Mouse (Mus musculus): Measurements from ENCODE around the gene Lrrc8c. TPM values are rescaled to one million over a fixed set of nuclear protein-coding genes. Genes with fewer than 3 reads are reported as not detected.
A peak's percentile ranks its signal among the peaks of the same experiment; 100 is the strongest.

Lrrc8c gene
- polyA plus RNA-seq, 1 experiment from 2014 or later = 30.4 TPM

- 34% methylated on average over 1 of the region's 1 CpGs for WGBS
- no peaks in the 10 kb centered on the region for H3K27me3 ChIP-seq (replicated peaks; ENCODE audit: control insufficient read depth, insufficient read depth, low read length)
- DNase-seq (ENCODE audit: low spot score) (no peak), ATAC-seq (replicated peaks; ENCODE audit: low FRiP score) (no peak)
- no peaks in the 10 kb centered on the region for H3K4me1 ChIP-seq (replicated peaks; ENCODE audit: control insufficient read depth, insufficient read depth, low read length)
- H3K9me3 ChIP-seq (ENCODE audit: control insufficient read depth, low read length) = no peaks in the 10 kb centered on the region; the same call in 1 of the 2 replicates
- H3K36me3 ChIP-seq (ENCODE audit: control insufficient read depth, insufficient read depth, low read length) = no peaks in the 10 kb centered on the region; the same call in 1 of the 2 replicates
- H3K27ac ChIP-seq (ENCODE audit: low read depth, low read length) = no peak overlapping the region
- H3K9ac ChIP-seq (ENCODE audit: low read depth, low read length) = no peak overlapping the region
- no peak overlapping the region for H3K4me3 ChIP-seq (ENCODE audit: low read depth, low read length)
- H3K4me2 ChIP-seq = no peak overlapping the region
These were observed 32.6 kb downstream of the Lrrc8c start for GRCm38 (mm10) chr5:105551808-105552207.

GRCm38 (mm10) chr5:105556291-105556690, 37.1 kb downstream of the Lrrc8c start:
- WGBS = 81% methylated on average over 6 of the region's 6 CpGs

GRCm38 (mm10) chr5:105557346-105557745, 38.2 kb downstream of the Lrrc8c start:
- H3K9ac ChIP-seq (ENCODE audit: low read depth, low read length) = no peak overlapping the region
- ATAC-seq (replicated peaks; ENCODE audit: low FRiP score) (no peak), DNase-seq (ENCODE audit: low spot score) (no peak)
- H3K4me2 ChIP-seq = no peak overlapping the region
- H3K4me3 ChIP-seq (ENCODE audit: low read depth, low read length) = no peak overlapping the region
- WGBS = 96% methylated on average over 3 of the region's 3 CpGs
- H3K27ac ChIP-seq (ENCODE audit: low read depth, low read length) = no peak overlapping the region
- peaks cover 2% of the 10 kb centered on the region; the same call in 1 of the 2 replicates for H3K36me3 ChIP-seq (ENCODE audit: control insufficient read depth, insufficient read depth, low read length)
- no peaks in the 10 kb centered on the region; the same call in 1 of the 2 replicates for H3K9me3 ChIP-seq (ENCODE audit: control insufficient read depth, low read length)
- no peaks in the 10 kb centered on the region for H3K27me3 ChIP-seq (replicated peaks; ENCODE audit: control insufficient read depth, insufficient read depth, low read length)
- no peaks in the 10 kb centered on the region for H3K4me1 ChIP-seq (replicated peaks; ENCODE audit: control insufficient read depth, insufficient read depth, low read length)

More at GRCm38 (mm10) chr5:105556291-105556690, 37.1 kb downstream of the Lrrc8c start:
- Histone ChIP-seq H3K27ac (ENCODE audit: low read depth, low read length) (no peak overlapping the region), H3K9me3 (ENCODE audit: control insufficient read depth, low read length) (no peaks in the 10 kb centered on the region; the same call in 1 of the 2 replicates), H3K4me2 (no peak overlapping the region), H3K9ac (ENCODE audit: low read depth, low read length) (no peak overlapping the region), H3K27me3 (replicated peaks; ENCODE audit: control insufficient read depth, insufficient read depth, low read length) (no peaks in the 10 kb centered on the region), H3K4me3 (ENCODE audit: low read depth, low read length) (no peak overlapping the region), H3K36me3 (ENCODE audit: control insufficient read depth, insufficient read depth, low read length) (peaks cover 2% of the 10 kb centered on the region; the same call in 1 of the 2 replicates), H3K4me1 (replicated peaks; ENCODE audit: control insufficient read depth, insufficient read depth, low read length) (no peaks in the 10 kb centered on the region)
- DNase-seq (ENCODE audit: low spot score) (no peak), ATAC-seq (replicated peaks; ENCODE audit: low FRiP score) (no peak)

- DNase-seq (ENCODE audit: low spot score) = no peak
- H3K27me3 ChIP-seq (replicated peaks; ENCODE audit: control insufficient read depth, insufficient read depth, low read length) = no peaks in the 10 kb centered on the region
- no peak overlapping the region for H3K9ac ChIP-seq (ENCODE audit: low read depth, low read length)
- ATAC-seq (replicated peaks; ENCODE audit: low FRiP score) = no peak
- no peaks in the 10 kb centered on the region for H3K4me1 ChIP-seq (replicated peaks; ENCODE audit: control insufficient read depth, insufficient read depth, low read length)
- H3K27ac ChIP-seq (ENCODE audit: low read depth, low read length) = no peak overlapping the region
- 88% methylated on average over 4 of the region's 4 CpGs for WGBS
- H3K4me2 ChIP-seq = no peak overlapping the region
- H3K9me3 ChIP-seq (ENCODE audit: control insufficient read depth, low read length) = no peaks in the 10 kb centered on the region; the same call in 1 of the 2 replicates
- peaks cover 2% of the 10 kb centered on the region; the same call in 1 of the 2 replicates for H3K36me3 ChIP-seq (ENCODE audit: control insufficient read depth, insufficient read depth, low read length)
- no peak overlapping the region for H3K4me3 ChIP-seq (ENCODE audit: low read depth, low read length)
These were observed 38.6 kb downstream of the Lrrc8c start for GRCm38 (mm10) chr5:105557777-105558240.

GRCm38 (mm10) chr5:105558517-105558916, 39.3 kb downstream of the Lrrc8c start:
- no peak for ATAC-seq (replicated peaks; ENCODE audit: low FRiP score)
- WGBS = 87% methylated on average over 4 of the region's 4 CpGs
- no peaks in the 10 kb centered on the region for H3K27me3 ChIP-seq (replicated peaks; ENCODE audit: control insufficient read depth, insufficient read depth, low read length)
- DNase-seq (ENCODE audit: low spot score) = no peak
- no peaks in the 10 kb centered on the region; the same call in 1 of the 2 replicates for H3K9me3 ChIP-seq (ENCODE audit: control insufficient read depth, low read length)
- H3K36me3 ChIP-seq (ENCODE audit: control insufficient read depth, insufficient read depth, low read length) = peaks cover 2% of the 10 kb centered on the region; the same call in 1 of the 2 replicates
- no peak overlapping the region for H3K9ac ChIP-seq (ENCODE audit: low read depth, low read length)
- no peaks in the 10 kb centered on the region for H3K4me1 ChIP-seq (replicated peaks; ENCODE audit: control insufficient read depth, insufficient read depth, low read length)
- no peak overlapping the region for H3K4me2 ChIP-seq
- H3K27ac ChIP-seq (ENCODE audit: low read depth, low read length) = no peak overlapping the region
- H3K4me3 ChIP-seq (ENCODE audit: low read depth, low read length) = no peak overlapping the region

- ATAC-seq (replicated peaks; ENCODE audit: low FRiP score) (no peak), DNase-seq (ENCODE audit: low spot score) (no peak)
- no peak overlapping the region for H3K4me3 ChIP-seq (ENCODE audit: low read depth, low read length)
- peaks cover 2% of the 10 kb centered on the region; the same call in 1 of the 2 replicates for H3K36me3 ChIP-seq (ENCODE audit: control insufficient read depth, insufficient read depth, low read length)
- no peaks in the 10 kb centered on the region for H3K27me3 ChIP-seq (replicated peaks; ENCODE audit: control insufficient read depth, insufficient read depth, low read length)
- no peak overlapping the region for H3K9ac ChIP-seq (ENCODE audit: low read depth, low read length)
- peaks cover 24% of the 10 kb centered on the region for H3K4me1 ChIP-seq (replicated peaks; ENCODE audit: control insufficient read depth, insufficient read depth, low read length)
- H3K27ac ChIP-seq (ENCODE audit: low read depth, low read length) = no peak overlapping the region
- H3K4me2 ChIP-seq = no peak overlapping the region
- no peaks in the 10 kb centered on the region for H3K9me3 ChIP-seq (ENCODE audit: control insufficient read depth, low read length)
These were observed 42.7 kb downstream of the Lrrc8c start for GRCm38 (mm10) chr5:105561926-105562325.

GRCm38 (mm10) chr5:105564761-105565160, 45.6 kb downstream of the Lrrc8c start:
- no peak overlapping the region for H3K4me2 ChIP-seq
- H3K9ac ChIP-seq (ENCODE audit: low read depth, low read length) = no peak overlapping the region
- H3K27ac ChIP-seq (ENCODE audit: low read depth, low read length) = peak overlapping the region; percentile 98; the same call in 1 of the 2 replicates

GRCm38 (mm10) chr5:105565824-105566223, 46.6 kb downstream of the Lrrc8c start:
- peak; percentile 98 for ATAC-seq (replicated peaks; ENCODE audit: low FRiP score)
- peak overlapping the region; percentile 50 for H3K9ac ChIP-seq (ENCODE audit: low read depth, low read length)
- H3K27ac ChIP-seq (ENCODE audit: low read depth, low read length) = peak overlapping the region; percentile 98
- H3K4me2 ChIP-seq = peak overlapping the region; percentile 48
- H3K27me3 ChIP-seq (replicated peaks; ENCODE audit: control insufficient read depth, insufficient read depth, low read length) = no peaks in the 10 kb centered on the region
- DNase-seq (ENCODE audit: low spot score) = peak; percentile 52
- H3K4me3 ChIP-seq (ENCODE audit: low read depth, low read length) = no peak overlapping the region
- 34% methylated on average over 4 of the region's 4 CpGs for WGBS
- peaks cover 31% of the 10 kb centered on the region for H3K4me1 ChIP-seq (replicated peaks; ENCODE audit: control insufficient read depth, insufficient read depth, low read length)
- no peaks in the 10 kb centered on the region for H3K36me3 ChIP-seq (ENCODE audit: control insufficient read depth, insufficient read depth, low read length)
- no peaks in the 10 kb centered on the region for H3K9me3 ChIP-seq (ENCODE audit: control insufficient read depth, low read length)

More at GRCm38 (mm10) chr5:105564761-105565160, 45.6 kb downstream of the Lrrc8c start:
- WGBS = 72% methylated on average over 4 of the region's 4 CpGs
- DNase-seq (ENCODE audit: low spot score) (no peak), ATAC-seq (replicated peaks; ENCODE audit: low FRiP score) (no peak)
- Histone ChIP-seq H3K36me3 (ENCODE audit: control insufficient read depth, insufficient read depth, low read length) (peaks cover 1% of the 10 kb centered on the region; the same call in 1 of the 2 replicates), H3K27me3 (replicated peaks; ENCODE audit: control insufficient read depth, insufficient read depth, low read length) (no peaks in the 10 kb centered on the region), H3K4me1 (replicated peaks; ENCODE audit: control insufficient read depth, insufficient read depth, low read length) (peaks cover 31% of the 10 kb centered on the region), H3K4me3 (ENCODE audit: low read depth, low read length) (no peak overlapping the region), H3K9me3 (ENCODE audit: control insufficient read depth, low read length) (no peaks in the 10 kb centered on the region)

GRCm38 (mm10) chr5:105566852-105567412, 47.7 kb downstream of the Lrrc8c start:
- no peak for DNase-seq (ENCODE audit: low spot score)
- no peaks in the 10 kb centered on the region for H3K9me3 ChIP-seq (ENCODE audit: control insufficient read depth, low read length)
- WGBS = 77% methylated on average over 7 of the region's 7 CpGs
- H3K4me3 ChIP-seq (ENCODE audit: low read depth, low read length) = no peak overlapping the region
- H3K4me2 ChIP-seq = no peak overlapping the region
- H3K9ac ChIP-seq (ENCODE audit: low read depth, low read length) = no peak overlapping the region
- no peaks in the 10 kb centered on the region for H3K27me3 ChIP-seq (replicated peaks; ENCODE audit: control insufficient read depth, insufficient read depth, low read length)
- H3K27ac ChIP-seq (ENCODE audit: low read depth, low read length) = no peak overlapping the region
- H3K36me3 ChIP-seq (ENCODE audit: control insufficient read depth, insufficient read depth, low read length) = no peaks in the 10 kb centered on the region
- ATAC-seq (replicated peaks; ENCODE audit: low FRiP score) = no peak
- H3K4me1 ChIP-seq (replicated peaks; ENCODE audit: control insufficient read depth, insufficient read depth, low read length) = peaks cover 31% of the 10 kb centered on the region
